Mouse (Mus musculus) WW6 (cell line): Measurements from ENCODE around the gene Angptl7.

Experiments
- DNase-seq: peaks from one replicate; pipeline ENCODE4 v3.0.0-alpha.2; 2013; ENCODE audit warnings: low read depth, low spot score

Angptl7 gene

GRCm38 (mm10) chr4:148500410-148500867 lies at the start of gene Angptl7:
Gene Angptl7, minus strand, starts transcription at chr4:148500460.
- DNase-seq, result no peak

DNA sequence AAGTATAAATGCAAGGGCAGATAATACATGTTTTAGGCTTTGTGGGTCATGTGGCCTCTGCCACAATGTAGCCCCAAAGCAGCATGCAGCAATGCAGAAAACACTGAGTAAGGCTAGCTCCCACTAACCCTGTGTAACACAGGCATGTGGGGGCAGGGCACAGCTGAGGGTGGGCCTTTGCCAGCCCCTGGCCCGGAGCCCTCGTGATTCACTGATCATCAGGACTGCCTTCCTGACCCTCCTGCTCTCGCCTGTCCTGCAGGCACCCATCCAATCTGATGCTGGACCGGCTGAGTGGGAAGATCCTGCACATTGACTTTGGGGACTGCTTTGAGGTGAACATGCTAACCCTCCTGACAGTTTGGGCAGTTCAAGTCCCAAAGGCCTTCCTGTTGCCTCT lies 48.8 kb upstream of the Angptl7 start:
- no peak for DNase-seq

GRCm38 (mm10) chr4:148535876-148536275 lies 35.6 kb upstream of the Angptl7 start:
- no peak for DNase-seq

DNA sequence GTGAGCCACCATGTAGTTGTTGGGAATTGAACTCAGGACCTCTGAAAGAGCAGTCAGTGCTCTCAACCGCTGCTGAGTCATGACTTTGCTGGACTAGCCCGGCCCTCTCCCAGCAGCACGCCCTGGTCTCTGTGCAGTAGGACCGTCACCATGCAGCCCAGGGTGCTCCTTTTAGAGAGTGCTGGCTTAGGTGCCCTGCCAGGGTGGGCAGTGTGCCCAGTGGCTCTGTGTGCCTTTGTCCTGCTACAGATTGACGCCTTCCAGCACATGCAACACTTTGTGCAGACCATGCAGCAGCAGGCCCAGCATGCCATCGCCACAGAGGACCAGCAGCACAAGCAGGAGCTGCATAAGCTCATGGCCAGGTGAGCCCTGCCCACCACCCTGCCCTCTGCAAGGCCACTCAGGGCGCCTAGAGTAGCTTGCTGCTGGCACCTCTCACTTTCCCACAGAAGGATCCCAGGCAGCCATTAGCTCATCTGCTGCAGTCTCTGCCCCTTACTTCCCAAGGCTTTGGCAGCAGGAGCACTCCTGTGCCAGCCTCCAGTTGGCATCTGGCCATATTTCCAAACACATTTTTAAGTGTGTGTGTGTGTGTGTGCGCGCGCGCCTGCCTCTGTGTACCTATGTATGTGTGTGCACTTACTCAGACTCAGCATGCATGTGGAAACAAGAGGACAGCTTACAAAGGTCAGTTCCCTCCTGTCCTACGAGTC lies 33.5 kb upstream of the Angptl7 start:
- no peak for DNase-seq

DNA sequence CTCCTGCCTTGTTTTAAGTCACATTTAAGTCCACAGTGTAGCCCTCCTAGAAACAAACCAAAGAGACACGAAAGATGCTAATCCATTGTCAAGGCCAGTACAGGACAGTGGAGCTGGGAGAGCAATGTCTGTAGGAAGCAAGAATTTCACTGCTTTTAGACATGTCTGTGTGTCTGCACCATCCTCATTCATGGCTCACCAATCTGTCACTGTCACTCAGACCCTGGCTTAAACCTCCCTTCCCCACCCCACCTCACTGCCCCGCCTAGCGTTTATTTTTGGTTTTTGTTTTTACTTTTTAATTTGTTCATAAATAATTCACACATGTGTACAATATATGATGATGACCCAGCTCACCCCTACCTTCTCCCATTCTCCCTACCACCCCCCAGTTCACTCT lies 32.3 kb upstream of the Angptl7 start:
- no peak for DNase-seq

DNA sequence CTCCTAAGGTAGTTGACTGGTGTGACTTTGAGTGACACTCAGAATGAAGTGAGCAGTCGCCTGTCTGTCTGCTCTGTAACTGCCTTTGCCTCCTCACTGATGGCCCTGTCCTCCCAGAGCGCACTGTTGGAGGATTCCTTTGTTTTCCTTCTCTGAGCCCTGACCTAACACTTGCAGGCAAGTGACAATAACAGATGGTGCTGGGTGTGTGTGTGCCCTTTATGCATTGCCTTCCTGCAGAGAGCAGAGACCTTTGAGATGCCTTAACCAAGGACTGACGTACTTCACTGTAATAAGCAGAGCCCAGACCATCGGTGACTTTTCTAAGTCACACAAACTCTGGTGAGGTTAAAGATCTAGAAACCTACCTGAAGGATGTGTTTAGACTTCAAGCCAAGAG lies 31.1 kb upstream of the Angptl7 start:
- no peak for DNase-seq

DNA sequence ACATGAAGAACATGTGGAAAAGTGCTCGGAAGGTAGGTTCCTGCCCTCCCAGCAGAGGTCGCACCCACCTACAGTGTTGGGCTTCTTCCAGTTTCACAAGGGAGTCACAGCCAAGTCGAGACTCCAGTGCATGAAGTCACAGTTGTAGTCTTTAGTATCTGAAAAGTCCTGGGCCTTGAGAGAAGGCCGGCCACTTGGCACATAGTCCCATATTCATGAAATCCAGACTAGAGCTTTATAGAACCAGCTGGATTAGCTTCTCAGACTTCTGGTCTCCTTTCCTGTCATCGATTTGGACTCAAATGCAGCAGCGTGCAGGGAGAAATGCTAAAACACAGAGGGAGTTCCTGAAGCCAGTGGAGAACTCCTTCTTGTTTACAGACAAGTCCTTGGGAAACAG lies 30.5 kb upstream of the Angptl7 start:
- no peak for DNase-seq

- no peak for DNase-seq
These were observed 30.1 kb upstream of the Angptl7 start for GRCm38 (mm10) chr4:148530351-148530750.

GRCm38 (mm10) chr4:148527158-148527910 lies 27.1 kb upstream of the Angptl7 start:
- DNase-seq, result no peak

DNA sequence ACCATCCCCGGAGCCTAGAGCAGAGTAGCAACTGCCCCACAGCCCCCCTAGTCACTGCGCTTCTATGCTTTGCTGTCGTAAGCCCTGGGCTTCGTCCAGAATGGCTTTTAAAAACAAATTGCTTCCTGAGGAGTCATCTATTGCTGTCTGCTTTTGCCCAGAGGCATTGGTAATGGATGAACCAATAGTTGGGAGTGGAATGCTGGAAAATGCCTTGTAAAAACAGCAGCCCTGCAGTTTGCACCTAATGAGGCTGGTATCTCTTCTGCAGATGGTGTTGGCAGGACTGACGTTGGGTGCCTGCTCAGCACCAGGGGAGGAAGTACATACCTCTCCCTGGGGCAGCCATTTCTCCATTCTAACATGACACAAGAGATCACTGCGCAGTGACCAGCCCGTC lies 23.3 kb upstream of the Angptl7 start:
- no peak for DNase-seq

- DNase-seq, result no peak
These were observed 18.1 kb upstream of the Angptl7 start for GRCm38 (mm10) chr4:148518235-148518795.

DNA sequence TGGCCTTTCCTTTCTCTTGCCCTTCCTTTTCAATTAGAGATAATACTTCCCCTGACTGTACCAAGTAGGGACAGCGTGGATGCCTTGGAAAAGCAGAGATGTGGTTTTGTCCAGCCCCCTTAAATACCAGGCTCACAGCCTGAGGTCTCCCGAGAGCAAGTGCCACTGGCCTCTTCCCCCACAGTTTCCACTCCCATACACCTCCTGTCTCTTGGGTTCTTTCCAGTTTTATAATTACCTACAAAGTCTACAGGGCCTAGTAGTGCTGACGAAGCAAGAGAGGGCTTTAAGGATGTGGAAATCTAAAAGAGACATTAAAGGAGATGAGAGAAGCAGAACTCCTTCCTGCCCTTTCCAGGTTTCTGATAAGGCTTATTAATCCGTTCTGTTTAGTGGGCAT lies 17.5 kb upstream of the Angptl7 start:
- no peak for DNase-seq

DNA sequence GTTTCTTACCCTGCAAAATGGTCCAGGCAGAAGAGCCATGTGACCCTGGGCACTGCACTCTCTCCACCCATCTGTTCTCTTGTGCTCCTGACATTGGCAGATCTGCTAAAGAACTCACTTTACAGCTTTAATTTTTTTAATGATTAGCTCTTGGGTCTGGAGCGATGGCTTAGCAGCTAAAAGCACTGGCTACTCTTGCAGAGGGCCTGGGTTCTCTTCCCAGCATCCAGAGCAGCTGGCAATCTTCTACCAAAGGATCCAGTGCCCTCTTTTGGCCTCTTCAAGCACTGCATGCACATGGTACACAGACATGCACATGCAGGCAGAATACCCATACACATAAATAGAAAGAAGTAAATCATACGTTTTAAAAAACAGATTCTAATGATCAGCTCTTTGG lies 15.1 kb upstream of the Angptl7 start:
- DNase-seq, result no peak

DNA sequence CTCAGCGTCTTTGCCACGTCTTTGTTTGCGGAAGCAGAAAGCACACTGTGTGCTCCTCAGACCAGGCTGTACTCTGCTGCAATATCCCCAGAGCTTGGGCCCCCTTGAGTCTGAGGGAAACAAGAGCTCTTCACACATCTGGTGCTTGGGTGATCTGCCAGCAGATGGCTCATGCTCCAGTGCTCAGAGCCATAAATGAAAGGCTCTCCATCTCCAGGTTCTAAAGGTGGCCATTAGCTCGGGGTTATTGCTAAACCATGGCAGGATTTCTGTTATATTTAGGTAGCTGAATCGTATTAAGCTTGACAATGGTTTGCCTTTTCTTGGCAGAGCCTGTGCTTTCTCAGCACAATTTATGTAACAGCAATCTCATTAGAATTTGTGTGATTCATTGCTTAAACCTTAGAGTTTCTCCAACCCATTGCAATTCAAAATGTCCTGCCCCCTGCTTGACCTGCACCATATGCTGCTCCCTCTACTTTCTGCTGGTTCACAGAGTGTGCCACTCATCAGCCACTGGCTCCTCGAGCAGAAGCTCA lies 12.8 kb upstream of the Angptl7 start:
- DNase-seq, result no peak

GRCm38 (mm10) chr4:148511334-148511733 lies 11.1 kb upstream of the Angptl7 start:
- no peak for DNase-seq

- DNase-seq, result no peak
These were observed 10.4 kb upstream of the Angptl7 start for GRCm38 (mm10) chr4:148510691-148511090.

DNA sequence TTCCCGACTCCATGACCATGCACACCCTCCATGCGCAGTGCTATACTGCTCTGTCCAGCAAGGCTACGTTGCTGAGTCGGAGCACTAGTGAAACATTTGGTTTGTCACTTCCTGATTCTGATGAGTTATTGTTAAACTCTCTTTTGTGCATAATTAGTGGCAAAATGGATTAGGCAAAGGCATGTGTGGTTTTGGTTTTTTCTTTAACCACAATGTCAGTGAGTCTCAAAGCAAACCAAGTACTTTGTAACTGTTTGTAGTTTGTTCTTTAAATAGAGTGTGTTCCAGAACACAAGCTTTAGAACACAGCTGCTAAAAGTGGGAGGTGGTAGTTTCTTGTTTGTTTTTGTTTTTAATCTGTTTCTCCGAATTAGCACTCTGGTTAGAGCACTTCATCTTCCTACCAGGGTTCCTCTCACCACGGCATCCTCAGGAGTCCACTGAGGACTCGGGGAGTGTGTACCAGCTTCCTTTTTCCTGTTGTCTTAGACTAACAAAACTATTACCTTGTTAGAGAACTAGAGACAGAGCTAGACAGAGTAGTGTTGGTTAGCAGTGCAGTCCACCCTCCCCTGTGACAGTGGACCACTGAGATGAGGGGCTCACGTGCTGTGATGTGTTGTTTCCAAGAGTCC lies 9.3 kb upstream of the Angptl7 start:
- DNase-seq, result no peak

- no peak for DNase-seq
These were observed 8.0 kb upstream of the Angptl7 start for GRCm38 (mm10) chr4:148508084-148508849.

GRCm38 (mm10) chr4:148507585-148507984 lies 7.3 kb upstream of the Angptl7 start:
- DNase-seq, result no peak

DNA sequence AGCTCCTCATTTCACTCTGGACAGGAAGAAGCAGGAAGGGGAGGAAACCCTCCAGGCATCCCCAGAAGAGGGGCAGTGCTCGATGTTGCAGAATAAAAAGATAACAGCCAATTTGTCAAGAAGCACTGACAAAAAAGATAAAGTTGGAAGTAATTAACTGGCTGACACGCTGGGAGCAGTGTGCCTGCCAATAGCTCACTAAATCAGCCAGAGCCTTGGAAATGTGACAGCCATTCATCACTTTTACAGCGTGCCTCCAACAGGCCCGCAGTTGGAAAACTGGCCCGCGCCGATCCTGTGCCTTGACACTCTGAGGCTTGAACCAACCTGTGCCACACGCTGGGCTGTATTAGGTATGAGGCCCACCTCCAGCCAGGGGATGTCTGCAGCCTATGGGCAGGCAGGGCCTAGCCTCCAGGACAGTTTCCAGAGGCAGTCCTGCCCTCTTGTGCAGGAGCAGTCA lies 4.3 kb upstream of the Angptl7 start:
- no peak for DNase-seq
